Mouse (Mus musculus): ENCODE measurements around the gene Gpam.
"Not testable (repeated sequence)": the region's sequence is repeated elsewhere in the genome, so short reads cannot be mapped to it uniquely, and the experiment has no call there.

The Gpam gene

GRCm38 (mm10) chr19:55127072-55127718 is at the start of gene Gpam:
TSS of gene Gpam (minus strand) at chr19:55127238.
- peak; percentile 67 for DNase-seq (ENCODE audit: low spot score)

- no peak for DNase-seq (ENCODE audit: low spot score)
Observed at GRCm38 (mm10) chr19:55171585-55171984, 44.5 kb upstream of the Gpam start.

GRCm38 (mm10) chr19:55170399-55170798 is 43.4 kb upstream of the Gpam start:
- DNase-seq (ENCODE audit: low spot score), result no peak

GRCm38 (mm10) chr19:55169236-55169729 is 42.2 kb upstream of the Gpam start:
- not testable (repeated sequence) for DNase-seq (ENCODE audit: low spot score)

GRCm38 (mm10) chr19:55168360-55168759 is 41.3 kb upstream of the Gpam start:
- DNase-seq (ENCODE audit: low spot score), result no peak

- DNase-seq (ENCODE audit: low spot score), result no peak
Observed at GRCm38 (mm10) chr19:55167741-55168140, 40.7 kb upstream of the Gpam start.

GRCm38 (mm10) chr19:55166741-55167140 is 39.7 kb upstream of the Gpam start:
- no peak for DNase-seq (ENCODE audit: low spot score)

GRCm38 (mm10) chr19:55165954-55166353 is 38.9 kb upstream of the Gpam start:
- DNase-seq (ENCODE audit: low spot score), result no peak

- DNase-seq (ENCODE audit: low spot score), result no peak
Observed at GRCm38 (mm10) chr19:55165183-55165865, 38.3 kb upstream of the Gpam start.

GRCm38 (mm10) chr19:55164162-55164561 is 37.1 kb upstream of the Gpam start:
- DNase-seq (ENCODE audit: low spot score), result no peak

- DNase-seq (ENCODE audit: low spot score), result peak; percentile 24
Observed at GRCm38 (mm10) chr19:55162271-55162670, 35.2 kb upstream of the Gpam start.

GRCm38 (mm10) chr19:55159826-55160225 is 32.8 kb upstream of the Gpam start:
- no peak for DNase-seq (ENCODE audit: low spot score)

- no peak for DNase-seq (ENCODE audit: low spot score)
Observed at GRCm38 (mm10) chr19:55158606-55159005, 31.6 kb upstream of the Gpam start.

- no peak for DNase-seq (ENCODE audit: low spot score)
Observed at GRCm38 (mm10) chr19:55157029-55157428, 30.0 kb upstream of the Gpam start.

GRCm38 (mm10) chr19:55152983-55153382 is 25.9 kb upstream of the Gpam start:
- no peak for DNase-seq (ENCODE audit: low spot score)

- not testable (repeated sequence) for DNase-seq (ENCODE audit: low spot score)
Observed at GRCm38 (mm10) chr19:55152274-55152673, 25.2 kb upstream of the Gpam start.

GRCm38 (mm10) chr19:55149646-55150045 is 22.6 kb upstream of the Gpam start:
- DNase-seq (ENCODE audit: low spot score), result no peak

- peak; percentile 60 for DNase-seq (ENCODE audit: low spot score)
Observed at GRCm38 (mm10) chr19:55148109-55148508, 21.1 kb upstream of the Gpam start.

- DNase-seq (ENCODE audit: low spot score), result no peak
Observed at GRCm38 (mm10) chr19:55147568-55147967, 20.5 kb upstream of the Gpam start.

- DNase-seq (ENCODE audit: low spot score), result peak; percentile 77
Observed at GRCm38 (mm10) chr19:55145136-55145535, 18.1 kb upstream of the Gpam start.

- DNase-seq (ENCODE audit: low spot score), result no peak
Observed at GRCm38 (mm10) chr19:55144691-55145090, 17.7 kb upstream of the Gpam start.

- peak; percentile 51 for DNase-seq (ENCODE audit: low spot score)
Observed at GRCm38 (mm10) chr19:55143391-55144300, 16.6 kb upstream of the Gpam start.
